Mouse (Mus musculus): ENCODE results near the gene Mrrf. TPM values are rescaled to one million over a fixed set of nuclear protein-coding genes. Genes with fewer than 3 reads are reported as not detected.

The Mrrf gene
- polyA plus RNA-seq, 1 experiment from 2014 or later, result 26.7 TPM

- Histone ChIP-seq H3K9ac (ENCODE audit: low read depth, low read length) (no peak overlapping the region), H3K4me2 (ENCODE audit: low read length) (no peak overlapping the region), H3K4me1 (ENCODE audit: control insufficient read depth, insufficient read depth, low read depth, low read length) (0 out of 2 replicates have a peak, but pooled peaks cover 3% of the 10 kb centered on the region), H3K36me3 (ENCODE audit: control insufficient read depth, insufficient read depth, low read length) (no peaks in the 10 kb centered on the region), H3K27me3 (replicated peaks; ENCODE audit: control insufficient read depth, insufficient read depth, low read length) (peaks cover 12% of the 10 kb centered on the region), H3K27ac (ENCODE audit: low read depth, low read length) (no peak overlapping the region), H3K9me3 (ENCODE audit: control insufficient read depth, low read length) (no peaks in the 10 kb centered on the region), H3K4me3 (ENCODE audit: low read length) (no peak overlapping the region)
- WGBS, result 90% methylated on average over 5 of the region's 5 CpGs
- no peak for ATAC-seq
These were observed 79.1 kb downstream of the Mrrf start for GRCm38 (mm10) chr2:36215203-36215739.

DNA sequence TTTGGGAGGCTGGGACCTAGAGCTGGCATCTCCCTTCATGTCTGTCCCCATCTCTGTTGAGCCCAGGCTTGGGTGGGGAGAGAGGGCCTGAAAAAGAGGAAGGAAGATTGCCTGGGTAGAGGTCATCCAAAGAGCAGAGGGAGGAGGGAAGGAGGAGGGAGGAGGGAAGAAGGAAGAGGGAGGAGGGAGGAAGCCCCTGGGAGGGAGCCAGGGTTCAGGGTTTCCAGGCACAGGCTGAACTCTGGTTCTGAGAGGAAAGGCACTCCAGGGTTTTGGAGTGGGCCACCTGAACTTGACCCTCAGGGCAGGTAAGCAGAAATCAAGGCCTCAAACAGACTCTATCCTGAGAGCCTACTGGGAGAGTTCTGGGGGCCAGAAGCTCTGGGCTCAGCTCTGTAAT is 80.4 kb downstream of the Mrrf start:
- peaks cover 5% of the 10 kb centered on the region for H3K27me3 ChIP-seq (replicated peaks; ENCODE audit: control insufficient read depth, insufficient read depth, low read length)
- no peaks in the 10 kb centered on the region for H3K9me3 ChIP-seq (ENCODE audit: control insufficient read depth, low read length)
- ATAC-seq, result no peak
- 0 out of 2 replicates have a peak, but pooled peaks cover 3% of the 10 kb centered on the region for H3K4me1 ChIP-seq (ENCODE audit: control insufficient read depth, insufficient read depth, low read depth, low read length)
- H3K9ac ChIP-seq (ENCODE audit: low read depth, low read length), result no peak overlapping the region
- no peak overlapping the region for H3K27ac ChIP-seq (ENCODE audit: low read depth, low read length)
- H3K4me3 ChIP-seq (ENCODE audit: low read length), result no peak overlapping the region
- H3K4me2 ChIP-seq (ENCODE audit: low read length), result no peak overlapping the region
- H3K36me3 ChIP-seq (ENCODE audit: control insufficient read depth, insufficient read depth, low read length), result no peaks in the 10 kb centered on the region

- Histone ChIP-seq H3K4me2 (ENCODE audit: low read length) (no peak overlapping the region), H3K9ac (ENCODE audit: low read depth, low read length) (no peak overlapping the region), H3K4me3 (ENCODE audit: low read length) (no peak overlapping the region), H3K27ac (ENCODE audit: low read depth, low read length) (no peak overlapping the region), H3K9me3 (ENCODE audit: control insufficient read depth, low read length) (no peaks in the 10 kb centered on the region), H3K4me1 (ENCODE audit: control insufficient read depth, insufficient read depth, low read depth, low read length) (0 out of 2 replicates have a peak, but pooled peaks cover 3% of the 10 kb centered on the region), H3K36me3 (ENCODE audit: control insufficient read depth, insufficient read depth, low read length) (no peaks in the 10 kb centered on the region), H3K27me3 (replicated peaks; ENCODE audit: control insufficient read depth, insufficient read depth, low read length) (no peaks in the 10 kb centered on the region)
- WGBS, result 50% methylated on average over 4 of the region's 4 CpGs
- ATAC-seq, result no peak
These were observed 80.9 kb downstream of the Mrrf start for GRCm38 (mm10) chr2:36216953-36217573.

GRCm38 (mm10) chr2:36217692-36218233 is 81.6 kb downstream of the Mrrf start:
- H3K36me3 ChIP-seq (ENCODE audit: control insufficient read depth, insufficient read depth, low read length), result no peaks in the 10 kb centered on the region
- ATAC-seq, result no peak
- WGBS, result 62% methylated on average over 5 of the region's 5 CpGs

GRCm38 (mm10) chr2:36220106-36220505 is 83.9 kb downstream of the Mrrf start:
- Histone ChIP-seq H3K4me1 (ENCODE audit: control insufficient read depth, insufficient read depth, low read depth, low read length) (no peaks in the 10 kb centered on the region), H3K36me3 (ENCODE audit: control insufficient read depth, insufficient read depth, low read length) (no peaks in the 10 kb centered on the region), H3K27ac (ENCODE audit: low read depth, low read length) (no peak overlapping the region), H3K4me2 (ENCODE audit: low read length) (no peak overlapping the region), H3K9ac (ENCODE audit: low read depth, low read length) (no peak overlapping the region), H3K4me3 (ENCODE audit: low read length) (no peak overlapping the region), H3K9me3 (ENCODE audit: control insufficient read depth, low read length) (no peaks in the 10 kb centered on the region), H3K27me3 (replicated peaks; ENCODE audit: control insufficient read depth, insufficient read depth, low read length) (no peaks in the 10 kb centered on the region)
- no peak for ATAC-seq
- 88% methylated on average over 8 of the region's 8 CpGs for WGBS

More at GRCm38 (mm10) chr2:36217692-36218233, 81.6 kb downstream of the Mrrf start:
- no peaks in the 10 kb centered on the region for H3K27me3 ChIP-seq (replicated peaks; ENCODE audit: control insufficient read depth, insufficient read depth, low read length)
- H3K4me3 ChIP-seq (ENCODE audit: low read length), result no peak overlapping the region
- no peak overlapping the region for H3K4me2 ChIP-seq (ENCODE audit: low read length)
- H3K9ac ChIP-seq (ENCODE audit: low read depth, low read length), result no peak overlapping the region
- H3K4me1 ChIP-seq (ENCODE audit: control insufficient read depth, insufficient read depth, low read depth, low read length), result 0 out of 2 replicates have a peak, but pooled peaks cover 3% of the 10 kb centered on the region
- H3K27ac ChIP-seq (ENCODE audit: low read depth, low read length), result no peak overlapping the region
- no peaks in the 10 kb centered on the region for H3K9me3 ChIP-seq (ENCODE audit: control insufficient read depth, low read length)

DNA sequence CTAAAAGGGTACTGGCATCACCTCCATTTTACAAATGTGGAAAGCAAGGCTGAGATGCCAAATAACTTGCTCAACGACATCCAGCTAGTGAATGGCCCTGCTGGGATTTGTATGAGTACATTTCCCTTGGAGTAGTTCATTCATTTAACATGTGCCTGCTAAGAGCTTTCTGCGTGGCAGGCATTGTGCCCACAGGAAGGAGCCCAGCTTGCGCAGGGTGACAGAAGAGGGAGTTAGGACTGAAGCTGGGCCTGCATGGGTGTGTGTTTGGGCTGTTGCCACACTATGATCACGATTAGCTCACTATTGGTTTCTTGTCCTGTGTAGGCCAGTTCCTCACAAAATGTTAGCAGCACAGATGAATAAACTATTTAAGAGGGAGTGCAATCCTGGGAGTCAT is 84.7 kb downstream of the Mrrf start:
- H3K9me3 ChIP-seq (ENCODE audit: control insufficient read depth, low read length), result no peaks in the 10 kb centered on the region
- H3K36me3 ChIP-seq (ENCODE audit: control insufficient read depth, insufficient read depth, low read length), result no peaks in the 10 kb centered on the region
- H3K4me3 ChIP-seq (ENCODE audit: low read length), result no peak overlapping the region
- no peaks in the 10 kb centered on the region for H3K4me1 ChIP-seq (ENCODE audit: control insufficient read depth, insufficient read depth, low read depth, low read length)
- ATAC-seq, result no peak
- H3K27me3 ChIP-seq (replicated peaks; ENCODE audit: control insufficient read depth, insufficient read depth, low read length), result no peaks in the 10 kb centered on the region
- no peak overlapping the region for H3K27ac ChIP-seq (ENCODE audit: low read depth, low read length)
- no peak overlapping the region for H3K4me2 ChIP-seq (ENCODE audit: low read length)
- WGBS, result 63% methylated on average over 4 of the region's 4 CpGs
- H3K9ac ChIP-seq (ENCODE audit: low read depth, low read length), result no peak overlapping the region

GRCm38 (mm10) chr2:36222168-36222848 is 86.1 kb downstream of the Mrrf start:
- H3K9me3 ChIP-seq (ENCODE audit: control insufficient read depth, low read length), result no peaks in the 10 kb centered on the region
- no peaks in the 10 kb centered on the region for H3K27me3 ChIP-seq (replicated peaks; ENCODE audit: control insufficient read depth, insufficient read depth, low read length)
- WGBS, result 67% methylated on average over 7 of the region's 7 CpGs
- ATAC-seq, result no peak
- H3K4me2 ChIP-seq (ENCODE audit: low read length), result no peak overlapping the region
- no peaks in the 10 kb centered on the region for H3K36me3 ChIP-seq (ENCODE audit: control insufficient read depth, insufficient read depth, low read length)
- no peak overlapping the region for H3K9ac ChIP-seq (ENCODE audit: low read depth, low read length)
- H3K4me3 ChIP-seq (ENCODE audit: low read length), result no peak overlapping the region
- H3K4me1 ChIP-seq (ENCODE audit: control insufficient read depth, insufficient read depth, low read depth, low read length), result no peaks in the 10 kb centered on the region
- no peak overlapping the region for H3K27ac ChIP-seq (ENCODE audit: low read depth, low read length)

- Histone ChIP-seq H3K27ac (ENCODE audit: low read depth, low read length) (no peak overlapping the region), H3K4me3 (ENCODE audit: low read length) (no peak overlapping the region), H3K36me3 (ENCODE audit: control insufficient read depth, insufficient read depth, low read length) (no peaks in the 10 kb centered on the region), H3K27me3 (replicated peaks; ENCODE audit: control insufficient read depth, insufficient read depth, low read length) (no peaks in the 10 kb centered on the region), H3K4me1 (ENCODE audit: control insufficient read depth, insufficient read depth, low read depth, low read length) (no peaks in the 10 kb centered on the region), H3K4me2 (ENCODE audit: low read length) (no peak overlapping the region), H3K9me3 (ENCODE audit: control insufficient read depth, low read length) (no peaks in the 10 kb centered on the region), H3K9ac (ENCODE audit: low read depth, low read length) (no peak overlapping the region)
- no peak for ATAC-seq
These were observed 87.2 kb downstream of the Mrrf start for GRCm38 (mm10) chr2:36223436-36223835.

DNA sequence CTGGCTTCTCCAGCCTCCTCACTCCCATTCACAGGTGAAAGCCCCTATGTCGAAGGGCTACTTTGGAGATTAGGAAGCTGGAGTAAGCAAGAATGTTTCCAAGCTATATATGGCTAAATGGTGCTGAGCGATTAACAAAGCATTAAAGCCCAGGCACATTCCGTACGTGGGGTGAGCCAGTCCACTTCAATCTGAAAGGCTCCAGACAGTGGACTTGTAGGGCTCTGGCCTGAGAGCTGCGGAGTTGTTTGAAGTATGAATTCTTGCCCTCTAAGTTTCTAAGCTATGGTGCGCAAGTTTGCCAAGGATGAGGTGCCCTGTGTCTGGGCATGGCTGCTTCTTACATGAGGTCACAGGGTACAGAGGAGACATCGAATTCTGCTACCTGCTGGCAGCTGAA is 88.0 kb downstream of the Mrrf start:
- no peaks in the 10 kb centered on the region for H3K27me3 ChIP-seq (replicated peaks; ENCODE audit: control insufficient read depth, insufficient read depth, low read length)
- no peaks in the 10 kb centered on the region for H3K36me3 ChIP-seq (ENCODE audit: control insufficient read depth, insufficient read depth, low read length)
- no peak for ATAC-seq
- no peak overlapping the region for H3K4me2 ChIP-seq (ENCODE audit: low read length)
- no peaks in the 10 kb centered on the region for H3K9me3 ChIP-seq (ENCODE audit: control insufficient read depth, low read length)
- 86% methylated on average over 7 of the region's 7 CpGs for WGBS
- no peak overlapping the region for H3K4me3 ChIP-seq (ENCODE audit: low read length)
- no peaks in the 10 kb centered on the region for H3K4me1 ChIP-seq (ENCODE audit: control insufficient read depth, insufficient read depth, low read depth, low read length)
- no peak overlapping the region for H3K9ac ChIP-seq (ENCODE audit: low read depth, low read length)
- H3K27ac ChIP-seq (ENCODE audit: low read depth, low read length), result no peak overlapping the region

Measured in hindbrain, embryonic 16.5 days (tissue).